Mouse (Mus musculus): Measurements from ENCODE around the gene Nufip1. TPM values are rescaled to one million over a fixed set of nuclear protein-coding genes. Genes with fewer than 3 reads are reported as not detected.

Gene Nufip1
- polyA plus RNA-seq, 1 experiment from 2014 or later: 14.3 TPM

Other genes starting within 250 kb of the Nufip1 start
- 6.5 and 7.0 TPM in 2 replicates for gene Kctd4, start 155.9 kb upstream of the Nufip1 start, polyA plus RNA-seq (2015; fragmentation: Nextera tagmentation; extraction: Ambion mirVana)
- 40.1 and 43.1 TPM in 2 replicates for gene Gtf2f2, start 100.0 kb upstream of the Nufip1 start, polyA plus RNA-seq (2015; fragmentation: Nextera tagmentation; extraction: Ambion mirVana)
- 12.2 and 12.5 TPM in 2 replicates for gene Gpalpp1, start 131 bp upstream of the Nufip1 start, polyA plus RNA-seq (2015; fragmentation: Nextera tagmentation; extraction: Ambion mirVana)